Mouse (Mus musculus): ENCODE data around the gene Kng2.
"Not testable (repeated sequence)": the region's sequence is repeated elsewhere in the genome, so short reads cannot be mapped to it uniquely, and the experiment has no call there.

The Kng2 gene

GRCm38 (mm10) chr16:23028966-23029600 is at the start of gene Kng2:
Kng2 (minus strand) TSS chr16:23029482.
- DNase-seq (ENCODE audit: low spot score in 2 of 2) = not testable (repeated sequence)

DNA sequence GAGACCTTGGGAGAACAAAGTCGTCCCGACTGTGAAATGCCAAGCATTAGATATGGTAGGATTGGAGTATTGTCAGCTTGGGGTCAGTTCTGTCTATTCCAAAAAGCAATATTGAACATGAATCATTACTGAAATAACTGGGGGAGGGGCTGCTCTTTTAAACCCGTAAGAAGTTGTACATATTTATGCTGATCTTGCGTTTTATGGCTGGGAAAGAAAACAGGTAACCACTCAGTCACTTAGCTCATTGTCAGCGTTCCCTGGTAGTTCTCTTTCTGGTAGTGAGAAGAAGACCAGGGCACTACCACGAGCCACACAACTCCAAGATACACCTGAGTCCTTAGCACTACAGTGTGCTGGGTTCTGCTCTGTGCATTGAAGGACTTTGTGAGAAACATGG is 48.2 kb upstream of the Kng2 start:
- DNase-seq (ENCODE audit: low spot score in 2 of 2) = not testable (repeated sequence)

GRCm38 (mm10) chr16:23060781-23061325 is 31.6 kb upstream of the Kng2 start:
- not testable (repeated sequence) for DNase-seq (ENCODE audit: low spot score in 2 of 2)

DNA sequence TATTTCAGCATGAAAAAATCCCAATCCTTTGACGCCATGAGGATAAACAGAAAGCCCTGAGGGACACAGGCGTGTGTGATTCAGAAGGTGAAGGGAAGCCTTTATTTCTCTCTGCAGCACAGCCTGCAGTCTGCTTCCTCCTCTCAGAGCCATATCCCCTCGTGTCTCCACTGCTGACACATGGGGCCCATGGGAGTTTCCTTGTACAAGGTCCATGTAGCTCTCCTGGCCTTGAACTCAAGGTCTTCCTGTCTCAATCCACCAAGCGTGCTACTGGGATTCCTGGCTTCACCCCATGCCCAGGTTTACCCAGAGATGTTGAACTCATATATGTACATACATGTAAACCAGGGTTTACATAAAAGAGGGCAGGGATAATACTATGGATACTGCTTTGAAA is 30.3 kb upstream of the Kng2 start:
- not testable (repeated sequence) for DNase-seq (ENCODE audit: low spot score in 2 of 2)

DNA sequence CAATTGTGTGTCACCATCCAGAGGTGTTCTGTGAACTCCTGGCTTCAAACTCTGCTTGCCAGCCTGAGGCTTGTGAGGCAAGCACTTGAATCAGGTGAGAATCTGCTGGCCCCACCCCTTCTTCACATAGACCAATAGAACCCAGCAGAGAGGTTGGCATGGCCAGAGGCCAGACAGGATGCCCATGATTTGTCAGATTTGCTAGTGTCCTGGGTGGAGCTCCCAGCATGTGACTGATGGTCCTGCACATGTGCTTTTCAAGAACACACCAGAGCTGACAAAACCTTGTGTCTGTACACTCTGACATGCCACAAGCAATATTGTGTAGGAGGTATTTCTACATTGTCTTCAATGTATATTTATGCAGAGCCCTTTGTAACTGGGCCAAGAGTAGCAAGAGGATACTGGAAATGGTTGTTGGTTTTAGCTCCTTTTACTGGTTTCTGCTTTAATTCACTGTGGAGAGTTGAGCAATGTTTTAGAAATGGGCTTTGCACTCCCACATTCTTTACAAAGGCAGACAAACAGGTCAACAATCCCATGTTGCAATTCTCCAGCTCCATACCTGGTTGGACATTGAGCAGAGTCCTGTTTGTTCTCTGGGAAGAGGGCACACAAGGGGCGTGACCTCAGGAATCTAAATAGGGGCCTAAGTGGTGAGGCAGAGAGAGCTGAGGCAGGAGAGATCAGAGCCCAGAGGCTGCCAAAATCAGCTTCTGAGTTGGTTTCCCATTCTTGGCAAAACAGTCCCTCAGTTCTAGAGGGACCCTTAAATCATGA is 28.6 kb upstream of the Kng2 start, which contains the start of gene Kng1:
TSS of gene Kng1 (plus strand) at position 198 of the 780 bp plus-strand sequence.
- not testable (repeated sequence) for DNase-seq (ENCODE audit: low spot score in 2 of 2)

DNA sequence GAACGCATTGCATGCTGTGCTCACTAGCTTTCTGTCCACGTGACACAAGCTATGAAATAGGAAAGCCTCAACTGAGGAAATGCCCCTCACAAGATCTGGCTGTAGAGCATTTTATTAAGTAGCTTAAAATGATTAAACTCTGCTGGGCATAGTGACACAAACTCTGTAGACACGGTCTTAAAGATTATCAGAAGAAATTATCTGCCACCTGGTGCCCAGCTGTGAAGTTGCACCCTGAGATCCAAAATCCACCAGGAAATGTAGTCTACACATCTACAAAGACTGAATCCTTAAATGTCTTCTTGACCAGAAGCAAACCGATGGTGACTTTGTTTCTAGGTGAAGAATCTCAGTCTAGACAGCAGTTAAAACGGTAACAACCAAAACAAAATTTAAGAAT is 17.0 kb upstream of the Kng2 start:
- peak; percentile 24 to 39 for DNase-seq (ENCODE audit: low spot score in 2 of 2)

GRCm38 (mm10) chr16:23040876-23041275 is 11.6 kb upstream of the Kng2 start:
- no peak for DNase-seq (ENCODE audit: low spot score in 2 of 2)

DNA sequence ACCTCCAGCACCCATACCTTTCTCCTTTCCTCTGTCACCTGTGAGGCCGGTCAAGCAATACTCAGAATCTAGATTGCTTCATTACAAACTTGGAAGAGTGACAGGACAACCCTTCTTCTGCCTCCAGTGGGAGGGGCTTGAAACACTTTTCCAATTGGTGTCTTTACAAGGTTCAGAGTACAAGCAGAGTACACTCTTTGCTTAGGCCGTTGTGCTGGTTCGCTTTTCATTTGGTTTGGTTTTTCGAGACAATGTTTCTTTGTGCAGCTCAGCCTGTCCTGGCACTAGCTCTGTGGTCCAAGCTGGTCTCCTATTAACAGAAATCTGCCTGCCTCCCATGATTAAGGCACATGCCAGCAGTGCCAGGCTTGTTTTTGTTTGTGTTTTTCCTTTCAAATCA is 10.0 kb upstream of the Kng2 start:
- DNase-seq (ENCODE audit: low spot score in 2 of 2) = no peak

DNA sequence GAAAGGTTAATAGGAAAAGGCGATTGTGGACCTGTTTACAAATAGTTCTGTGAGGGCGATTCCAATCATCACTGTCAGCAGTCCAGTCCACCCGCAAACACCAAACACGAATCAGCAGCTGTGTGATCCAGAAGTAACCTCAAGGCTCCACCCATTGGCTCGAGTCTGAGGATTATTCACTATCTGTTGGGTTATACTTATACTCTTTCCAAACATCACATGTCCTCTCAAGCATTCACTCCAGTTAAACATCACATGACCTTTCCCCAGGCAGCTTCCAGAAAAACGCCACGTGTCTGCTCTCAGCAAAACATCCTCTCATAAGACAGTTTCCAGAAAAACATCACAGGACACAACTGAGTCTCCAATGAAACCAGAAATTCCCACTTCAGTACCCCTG is 8.5 kb upstream of the Kng2 start:
- DNase-seq (ENCODE audit: low spot score in 2 of 2) = no peak

GRCm38 (mm10) chr16:23033673-23034072 is 4.4 kb upstream of the Kng2 start:
- DNase-seq (ENCODE audit: low spot score in 2 of 2) = no peak

- DNase-seq (ENCODE audit: low spot score in 2 of 2) = no peak
Measured at GRCm38 (mm10) chr16:23030673-23031435, 1.6 kb upstream of the Kng2 start.

DNA sequence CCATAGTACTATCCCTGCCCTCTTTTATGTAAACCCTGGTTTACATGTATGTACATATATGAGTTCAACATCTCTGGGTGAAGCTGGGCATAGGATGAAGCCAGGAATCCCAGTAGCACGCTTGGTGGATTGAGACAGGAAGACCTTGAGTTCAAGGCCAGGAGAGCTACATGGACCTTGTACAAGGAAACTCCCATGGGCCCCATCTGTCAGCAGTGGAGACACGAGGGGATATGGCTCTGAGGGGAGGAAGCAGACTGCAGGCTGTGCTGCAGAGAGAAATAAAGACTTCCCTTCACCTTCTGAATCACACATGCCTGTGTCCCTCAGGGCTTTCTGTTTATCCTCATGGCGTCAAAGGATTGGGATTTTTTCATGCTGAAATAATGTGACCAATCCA is 1.9 kb downstream of the Kng2 start:
- not testable (repeated sequence) for DNase-seq (ENCODE audit: low spot score in 2 of 2)

- no peak for DNase-seq (ENCODE audit: low spot score in 2 of 2)
Measured at GRCm38 (mm10) chr16:23026582-23026981, 2.7 kb downstream of the Kng2 start.

DNA sequence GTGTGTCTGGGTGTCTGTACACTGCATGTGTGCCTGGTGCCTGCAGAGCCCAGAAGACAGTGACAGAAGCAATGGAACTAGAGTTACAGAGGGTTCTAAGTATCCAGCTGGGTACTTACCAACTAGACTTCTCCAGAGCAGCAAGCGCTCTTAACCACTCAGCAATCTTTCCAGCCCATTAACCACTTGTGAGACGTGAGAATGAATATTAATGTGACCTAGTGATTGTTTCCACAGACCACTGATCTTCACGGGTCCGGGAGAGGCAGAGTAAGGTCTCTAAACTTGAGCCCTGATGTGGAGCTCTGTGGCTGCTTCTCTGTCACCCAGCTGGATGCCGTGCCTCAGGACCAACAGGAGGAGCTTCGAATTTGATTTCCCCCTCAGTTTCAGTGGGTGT is 4.2 kb downstream of the Kng2 start:
- no peak for DNase-seq (ENCODE audit: low spot score in 2 of 2)

DNA sequence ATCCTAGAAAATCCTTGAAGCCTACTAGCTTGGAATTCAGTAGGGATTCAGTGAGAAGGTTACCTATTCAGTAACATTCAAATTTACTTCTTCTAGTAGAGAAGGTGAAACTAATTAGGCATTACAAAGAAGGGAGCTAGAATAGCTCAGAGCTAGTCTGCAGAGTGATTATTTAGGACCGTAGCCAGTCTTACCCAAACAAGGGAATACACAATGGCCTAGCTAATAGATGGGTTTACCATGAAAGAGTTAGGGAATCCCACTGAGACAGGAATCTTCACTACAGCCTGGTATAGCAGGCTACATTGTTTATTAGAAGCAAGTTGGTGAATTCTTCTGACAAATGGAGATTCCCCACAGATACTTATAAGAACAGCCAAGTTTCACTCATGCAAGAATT is 8.7 kb downstream of the Kng2 start:
- not testable (repeated sequence) for DNase-seq (ENCODE audit: low spot score in 2 of 2)

- DNase-seq (ENCODE audit: low spot score in 2 of 2) = peak; percentile 24 to 39
Measured at GRCm38 (mm10) chr16:23014645-23015044, 14.6 kb downstream of the Kng2 start.

GRCm38 (mm10) chr16:23013786-23014185 is 15.5 kb downstream of the Kng2 start:
- DNase-seq (ENCODE audit: low spot score in 2 of 2) = not testable (repeated sequence)

- DNase-seq (ENCODE audit: low spot score in 2 of 2) = not testable (repeated sequence)
Measured at GRCm38 (mm10) chr16:22996951-22997350, 32.3 kb downstream of the Kng2 start.

- DNase-seq (ENCODE audit: low spot score in 2 of 2) = no peak
Measured at GRCm38 (mm10) chr16:22967383-22968030, 61.8 kb downstream of the Kng2 start.

DNA sequence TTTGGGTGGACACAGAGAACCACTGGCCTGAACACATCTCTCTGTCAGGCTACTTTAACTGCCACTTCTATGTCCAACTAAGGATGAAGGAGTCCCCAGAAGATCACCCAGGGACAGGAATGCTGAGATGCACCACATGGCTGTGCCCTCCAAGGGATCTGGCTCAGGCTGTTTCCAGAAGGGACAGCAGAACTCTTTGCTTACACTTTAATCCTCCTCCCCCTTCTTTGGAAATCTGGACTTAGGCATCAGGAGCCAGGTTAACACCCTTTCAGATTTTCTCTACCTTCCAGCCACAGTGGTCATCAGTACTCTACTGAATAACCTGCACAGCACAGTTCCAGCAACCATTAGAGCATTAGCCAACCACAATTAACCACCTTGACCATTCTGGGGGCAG is 66.0 kb downstream of the Kng2 start:
- no peak for DNase-seq (ENCODE audit: low spot score in 2 of 2)

DNA sequence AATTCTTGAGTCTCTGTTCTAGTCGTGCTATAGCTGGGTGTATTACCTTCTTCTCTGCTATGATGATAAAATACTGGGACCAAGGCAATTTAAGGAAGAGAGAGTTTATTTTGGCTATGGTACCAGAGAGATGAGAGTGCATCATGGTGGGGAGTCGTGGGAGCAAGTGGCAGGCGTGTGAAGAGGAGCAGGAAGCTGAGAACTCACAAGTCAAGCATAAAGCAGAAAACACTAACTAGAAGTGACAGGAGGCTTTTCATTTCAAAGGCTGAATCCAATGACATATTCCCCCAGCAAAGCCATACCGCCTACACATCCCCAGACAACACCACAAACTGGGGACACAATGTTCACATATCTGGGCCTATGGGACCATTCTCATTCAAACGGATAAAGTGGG is 67.0 kb downstream of the Kng2 start:
- DNase-seq (ENCODE audit: low spot score in 2 of 2) = no peak

DNA sequence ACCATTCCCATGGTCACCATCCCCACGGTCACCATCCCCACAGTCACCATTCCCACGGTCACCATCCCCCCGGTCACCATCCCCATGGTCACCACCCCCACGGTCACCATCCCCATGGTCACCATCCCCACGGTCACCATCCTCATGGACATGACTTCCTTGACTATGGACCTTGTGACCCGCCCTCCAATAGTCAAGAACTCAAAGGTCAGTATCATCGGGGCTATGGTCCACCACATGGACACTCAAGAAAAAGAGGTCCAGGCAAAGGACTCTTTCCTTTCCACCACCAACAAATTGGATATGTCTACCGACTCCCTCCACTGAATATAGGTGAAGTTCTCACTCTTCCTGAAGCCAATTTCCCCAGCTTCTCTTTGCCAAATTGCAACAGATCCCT is 68.2 kb downstream of the Kng2 start:
- DNase-seq (ENCODE audit: low spot score in 2 of 2) = no peak
